Mouse (Mus musculus) liver, embryonic 16.5 days (tissue): ENCODE measurements around the gene Gm30191. TPM values are rescaled to one million over a fixed set of nuclear protein-coding genes. Genes with fewer than 3 reads are reported as not detected.

Experiments used
- ATAC-seq: fragments of 200-750 bp; cut with Nextera tagmentation; 2 replicates; pipeline ENCODE4 v1.8.0; 2017; ENCODE audit warnings: low read depth, mild to moderate bottlenecking, moderate number of reproducible peaks, moderate library complexity
- H3K27ac ChIP-seq: fragments of 300-500 bp; sonication (generic); 2 replicates; pipeline ENCODE4 v1.5.1; 2014; ENCODE audit warnings: mild to moderate bottlenecking, low read length
- H3K27me3 ChIP-seq: fragments of 300-500 bp; sonication (generic); 2 replicates; pipeline ENCODE4 v1.6.1; 2014; ENCODE audit warnings: low read depth, low read length, mixed read lengths; ENCODE audit not compliant: control insufficient read depth, insufficient read depth
- H3K36me3 ChIP-seq: fragments of 300-500 bp; sonication (generic); 2 replicates; pipeline ENCODE4 v1.6.1; 2014; ENCODE audit warnings: mild to moderate bottlenecking; ENCODE audit not compliant: control insufficient read depth, insufficient read depth
- H3K4me1 ChIP-seq: fragments of 300-500 bp; sonication (generic); 2 replicates; pipeline ENCODE4 v1.6.1; 2014; ENCODE audit warnings: low read depth, low read length, mixed read lengths; ENCODE audit not compliant: control insufficient read depth
- H3K4me2 ChIP-seq: fragments of 300-500 bp; sonication (generic); 2 replicates; pipeline ENCODE4 v1.6.1; 2014; ENCODE audit warnings: low read depth, low read length, mixed read lengths
- H3K4me3 ChIP-seq: fragments of 300-500 bp; sonication (generic); 2 replicates; pipeline ENCODE4 v1.5.1; 2014; ENCODE audit warnings: low read depth, mild to moderate bottlenecking, low read length
- H3K9ac ChIP-seq: fragments of 300-500 bp; sonication (generic); 2 replicates; pipeline ENCODE4 v1.6.1; 2014; ENCODE audit warnings: low read depth, low read length
- H3K9me3 ChIP-seq: fragments of 300-500 bp; sonication (generic); replicated peaks from 2 replicates; pipeline ENCODE4 v1.6.1; 2016; ENCODE audit warnings: low read length; ENCODE audit not compliant: control insufficient read depth
- WGBS: fragments of 180-500 bp; shearing (Covaris S2); extraction: QIAGEN DNeasy Blood & Tissue Kit; methylation state at CpG from one replicate; pipeline ENCODE4 v1.1.7; 2014; ENCODE audit not compliant: insufficient replicate concordance; 5-methylcytosine and 5-hydroxymethylcytosine counted together
- polyA plus RNA-seq: library from polyadenylated mRNA; unstranded; fragments of >200 nt; fragmentation: Nextera tagmentation; extraction: Ambion mirVana; gene quantifications from 2 replicates; pipeline ENCODE4 v1.2.1, GENCODE M21; 2015

Gm30191 gene
- polyA plus RNA-seq, 1 experiment from 2014 or later: not detected

- Histone ChIP-seq H3K27ac (no peak overlapping the region), H3K4me1 (peaks cover 20% of the 10 kb centered on the region), H3K4me2 (no peak overlapping the region), H3K27me3 (no peaks in the 10 kb centered on the region), H3K4me3 (no peak overlapping the region), H3K36me3 (peaks cover 8% of the 10 kb centered on the region), H3K9ac (no peak overlapping the region), H3K9me3 (no peaks in the 10 kb centered on the region)
- ATAC-seq: no peak
- WGBS: 63% methylated on average over 7 of the region's 7 CpGs
Measured at GRCm38 (mm10) chr4:134271979-134272378, 25.2 kb downstream of the Gm30191 start.

- Histone ChIP-seq H3K27me3 (no peaks in the 10 kb centered on the region), H3K9me3 (no peaks in the 10 kb centered on the region), H3K4me2 (peak overlapping the region; percentile 70), H3K36me3 (peaks cover 14% of the 10 kb centered on the region), H3K27ac (peak overlapping the region; percentile 90), H3K9ac (peak overlapping the region; percentile 54), H3K4me1 (peaks cover 20% of the 10 kb centered on the region), H3K4me3 (peak overlapping the region; percentile 44)
- WGBS: 13% methylated on average over 13 of the region's 13 CpGs
- peak; percentile 51 for ATAC-seq
Measured at GRCm38 (mm10) chr4:134272731-134273416, 26.1 kb downstream of the Gm30191 start.

- no peaks in the 10 kb centered on the region for H3K27me3 ChIP-seq
- H3K4me3 ChIP-seq: peak overlapping the region; percentile 44
- peak overlapping the region; percentile 90 for H3K27ac ChIP-seq
- ATAC-seq: peak; percentile 93
- peak overlapping the region; percentile 54 for H3K9ac ChIP-seq
- peaks cover 20% of the 10 kb centered on the region for H3K4me1 ChIP-seq
- peaks cover 20% of the 10 kb centered on the region for H3K36me3 ChIP-seq
- peak overlapping the region; percentile 70 for H3K4me2 ChIP-seq
- WGBS: 1% methylated on average over 14 of the region's 14 CpGs
- no peaks in the 10 kb centered on the region for H3K9me3 ChIP-seq
Measured at GRCm38 (mm10) chr4:134273417-134274345, 26.9 kb downstream of the Gm30191 start.

- H3K36me3 ChIP-seq: peaks cover 26% of the 10 kb centered on the region
- WGBS: 26% methylated on average over 2 of the region's 2 CpGs
- ATAC-seq: no peak
- H3K4me1 ChIP-seq: peaks cover 27% of the 10 kb centered on the region
- H3K4me3 ChIP-seq: no peak overlapping the region; the same call in 1 of the 2 replicates
- H3K9ac ChIP-seq: peak overlapping the region; percentile 98
- H3K9me3 ChIP-seq: no peaks in the 10 kb centered on the region
- peak overlapping the region; percentile 62 for H3K4me2 ChIP-seq
- H3K27ac ChIP-seq: peak overlapping the region; percentile 65
- no peaks in the 10 kb centered on the region for H3K27me3 ChIP-seq
Measured at GRCm38 (mm10) chr4:134284942-134285341, 38.2 kb downstream of the Gm30191 start.

- H3K4me1 ChIP-seq: peaks cover 27% of the 10 kb centered on the region
- H3K9me3 ChIP-seq: no peaks in the 10 kb centered on the region
- no peaks in the 10 kb centered on the region for H3K27me3 ChIP-seq
- peak overlapping the region; percentile 98 for H3K9ac ChIP-seq
- peak; percentile 14 for ATAC-seq
- H3K36me3 ChIP-seq: peaks cover 22% of the 10 kb centered on the region
- H3K4me3 ChIP-seq: peak overlapping the region; percentile 98
- peak overlapping the region; percentile 62 for H3K4me2 ChIP-seq
- H3K27ac ChIP-seq: peak overlapping the region; percentile 99
- WGBS: under 1% methylated on average over 59 of the region's 59 CpGs
Measured at GRCm38 (mm10) chr4:134286226-134287167, 39.8 kb downstream of the Gm30191 start.

GRCm38 (mm10) chr4:134287168-134287564, 40.4 kb downstream of the Gm30191 start:
- H3K4me2 ChIP-seq: peak overlapping the region; percentile 92
- ATAC-seq: peak; percentile 89
- H3K27me3 ChIP-seq: no peaks in the 10 kb centered on the region
- peak overlapping the region; percentile 98 for H3K9ac ChIP-seq
- no peaks in the 10 kb centered on the region for H3K9me3 ChIP-seq
- H3K27ac ChIP-seq: peak overlapping the region; percentile 99
- peaks cover 16% of the 10 kb centered on the region for H3K36me3 ChIP-seq
- peaks cover 27% of the 10 kb centered on the region for H3K4me1 ChIP-seq
- WGBS: under 1% methylated on average over 48 of the region's 59 CpGs
- peak overlapping the region; percentile 98 for H3K4me3 ChIP-seq

- Histone ChIP-seq H3K9me3 (no peaks in the 10 kb centered on the region), H3K4me2 (peak within 1 kb of the TSS; percentile 92), H3K4me1 (peaks cover 27% of the 10 kb centered on the region), H3K36me3 (peaks cover 14% of the 10 kb centered on the region), H3K4me3 (peak within 1 kb of the TSS; percentile 98), H3K27me3 (no peaks in the 10 kb centered on the region), H3K9ac (peak within 1 kb of the TSS; percentile 98), H3K27ac (peak within 1 kb of the TSS; percentile 99)
- under 1% methylated on average over 43 of the region's 43 CpGs for WGBS
- peak; percentile 71 for ATAC-seq
Measured at GRCm38 (mm10) chr4:134287575-134288025, 40.9 kb downstream of the Gm30191 start, which contains the start of gene Pdik1l. Gene Pdik1l (minus strand): TSS chr4:134287895.
